Mouse (Mus musculus): ENCODE measurements at regions not wholly inside any gene's neighbourhood (a gene's known extent, or its start where the extent isn't known, plus 50 kb on each side); places are given as distances from the start of the nearest gene placed in this dataset.
A peak's percentile ranks its signal among the peaks of the same experiment; 100 is the strongest.

DNA sequence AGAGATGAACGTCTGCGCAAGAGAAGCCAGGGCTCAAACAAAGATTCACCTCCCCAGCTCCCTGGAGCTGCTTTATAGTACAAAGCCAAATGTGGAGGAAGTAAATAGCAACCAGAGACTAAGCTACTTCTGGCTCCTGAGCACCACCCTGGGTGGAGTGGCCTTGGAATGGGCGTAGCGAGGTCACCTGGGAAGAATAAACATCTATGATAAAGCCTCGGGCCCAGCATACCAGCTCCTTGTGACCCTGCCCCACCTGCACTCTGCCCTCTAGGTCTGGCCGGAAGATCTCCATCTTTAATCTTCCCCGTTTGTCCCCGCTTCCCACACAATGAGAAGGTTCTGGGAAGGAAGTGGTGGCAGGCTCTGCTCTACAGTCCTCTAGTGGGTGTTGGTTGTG lies 61.0 kb upstream of the Ptpn3 start:
- peak; percentile 60 for DNase-seq

DNA sequence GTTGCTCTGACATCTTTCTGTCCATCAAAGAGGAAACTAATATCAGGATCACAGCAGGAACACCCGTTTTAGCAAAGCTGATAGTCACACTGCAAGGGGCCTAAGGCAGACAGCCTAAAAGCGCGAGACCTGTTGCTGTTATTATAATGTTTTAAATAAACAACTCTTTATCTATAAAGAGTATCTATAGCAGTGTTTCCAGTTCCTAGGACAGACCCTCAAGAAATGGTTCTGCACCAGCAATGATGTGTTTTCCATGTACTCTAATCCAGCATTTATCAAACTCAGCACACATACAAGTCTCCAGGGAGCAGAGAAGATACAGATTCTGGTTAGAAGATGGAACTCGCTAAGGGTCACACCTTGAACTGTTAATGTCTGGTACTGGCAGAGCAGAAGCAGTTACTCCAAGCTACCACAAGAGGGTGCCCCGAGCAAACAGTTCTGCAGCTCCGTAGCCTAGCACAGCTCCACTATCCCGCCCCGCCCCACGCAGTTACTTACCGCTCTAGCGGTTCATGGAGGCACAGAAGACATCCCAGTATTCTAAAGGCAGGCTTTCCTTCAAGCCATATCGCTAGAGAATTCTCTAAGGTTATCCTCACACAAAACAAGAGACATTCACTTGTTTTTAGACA lies 64.2 kb upstream of the Palm2 start:
- peak; percentile 90 for DNase-seq

DNA sequence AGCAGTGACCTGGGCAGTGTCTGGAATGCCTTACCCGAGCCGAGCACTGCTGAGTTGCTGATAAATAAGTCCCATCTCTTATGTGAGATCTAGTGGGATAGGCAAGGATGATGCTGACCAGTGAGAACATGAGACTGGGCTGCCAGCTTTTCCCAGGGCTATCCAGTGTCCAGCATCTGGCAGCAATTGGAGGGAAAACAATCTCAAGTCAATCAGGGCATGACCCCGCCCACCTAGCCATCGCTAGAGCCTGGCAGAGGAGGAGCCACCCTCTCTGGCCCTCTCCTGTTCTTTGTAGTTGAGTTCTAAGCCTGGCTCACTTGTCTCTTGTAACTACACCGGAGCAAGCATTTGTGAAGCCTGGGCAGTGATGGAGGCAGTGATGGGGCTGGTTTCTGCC lies 56.2 kb upstream of the Palm2 start:
- DNase-seq, result no peak

DNA sequence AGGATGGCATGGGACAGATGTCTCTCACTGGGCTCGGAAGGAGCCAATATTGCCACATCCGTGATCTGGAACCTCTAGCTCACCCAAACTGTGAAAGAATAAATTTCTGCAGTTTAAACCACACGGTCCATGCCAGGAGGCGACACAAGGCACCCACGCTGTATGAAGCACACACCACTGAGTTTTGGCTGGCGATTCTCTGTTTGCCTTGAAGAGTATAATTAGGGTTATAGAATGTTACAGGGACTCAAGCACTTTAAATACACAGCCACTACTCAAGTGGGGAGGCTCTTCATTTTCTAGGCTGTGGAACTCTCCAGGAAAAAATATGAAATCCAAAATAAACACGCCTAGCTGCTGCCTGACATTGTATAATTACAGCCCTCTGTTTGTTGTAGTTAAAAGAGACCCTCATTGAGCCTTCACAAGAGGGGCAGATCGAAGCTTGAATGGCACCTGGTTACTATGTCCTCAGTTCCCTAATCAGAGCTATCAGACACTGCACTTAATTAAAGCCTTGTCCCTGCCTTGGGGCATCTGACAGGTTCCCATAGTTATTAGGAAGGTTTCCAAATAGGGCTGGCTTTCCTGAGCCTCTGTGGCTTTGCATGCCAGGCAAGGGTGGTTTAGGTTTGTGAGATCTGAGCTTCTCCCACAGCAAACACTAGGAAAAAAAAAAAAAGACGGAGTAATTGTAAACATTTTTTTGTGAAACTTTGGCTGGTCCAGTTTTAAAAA lies 53.8 kb upstream of the Palm2 start:
- DNase-seq, result no peak

DNA sequence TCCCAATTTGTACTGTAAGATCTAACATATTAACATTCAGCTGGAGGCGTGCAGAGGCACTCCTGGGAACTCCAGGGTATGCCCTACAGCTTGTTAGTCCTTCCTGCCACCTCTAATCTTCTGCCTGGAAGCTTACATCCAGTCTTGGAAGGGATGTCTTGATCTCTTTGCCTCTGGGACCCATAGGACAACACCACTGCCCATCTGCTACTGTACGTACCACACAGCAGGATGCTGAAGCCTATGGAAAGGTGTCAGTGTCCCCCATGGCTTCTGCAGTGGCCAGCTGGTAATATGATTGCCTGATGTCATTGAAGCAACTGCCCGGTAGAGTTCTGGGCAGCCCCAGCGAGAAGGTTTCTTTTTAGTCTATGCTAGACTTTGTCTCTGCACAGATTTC lies 52.7 kb upstream of the Palm2 start:
- DNase-seq, result peak; percentile 55
